Mouse (Mus musculus) midbrain, embryonic 11.5 days (tissue): ENCODE measurements around the gene Cbx3. TPM values are rescaled to one million over a fixed set of nuclear protein-coding genes. Genes with fewer than 3 reads are reported as not detected.

Source experiments
- ATAC-seq: fragments of 200-750 bp; cut with Nextera tagmentation; 2 replicates; pipeline ENCODE4 v1.8.0; 2017; ENCODE audit warnings: moderate TSS enrichment, moderate library complexity; ENCODE audit not compliant: low FRiP score
- DNase-seq: peaks from one replicate; pipeline ENCODE4 v3.0.0; 2015; ENCODE audit warnings: low spot score; ENCODE audit errors: missing footprints
- H3K27ac ChIP-seq: fragments of 300-500 bp; sonication (generic); 2 replicates; pipeline ENCODE4 v1.5.1; 2014; ENCODE audit warnings: low read depth, low read length
- H3K27me3 ChIP-seq: fragments of 300-500 bp; sonication (generic); 2 replicates; pipeline ENCODE4 v1.6.1; 2014; ENCODE audit warnings: mild to moderate bottlenecking, low read length, moderate library complexity, mixed read lengths; ENCODE audit not compliant: control insufficient read depth, insufficient read depth
- H3K36me3 ChIP-seq: fragments of 300-500 bp; sonication (generic); 2 replicates; pipeline ENCODE4 v1.6.1; 2014; ENCODE audit warnings: mild to moderate bottlenecking, low read length, moderate library complexity, mixed read lengths; ENCODE audit not compliant: control insufficient read depth, insufficient read depth
- H3K4me1 ChIP-seq: fragments of 300-500 bp; sonication (generic); 2 replicates; pipeline ENCODE4 v1.6.1; 2014; ENCODE audit warnings: low read length; ENCODE audit not compliant: control insufficient read depth, insufficient read depth
- H3K4me2 ChIP-seq: fragments of 300-500 bp; sonication (generic); 2 replicates; pipeline ENCODE4 v1.6.1; 2014; ENCODE audit warnings: mild to moderate bottlenecking, moderate library complexity
- H3K4me3 ChIP-seq: fragments of 300-500 bp; sonication (generic); 2 replicates; pipeline ENCODE4 v1.5.1; 2014; ENCODE audit warnings: low read depth, low read length
- H3K9ac ChIP-seq: fragments of 300-500 bp; sonication (generic); 2 replicates; pipeline ENCODE4 v1.6.1; 2014; ENCODE audit warnings: low read length
- H3K9me3 ChIP-seq: fragments of 300-500 bp; sonication (generic); 2 replicates; pipeline ENCODE4 v1.6.1; 2016; ENCODE audit warnings: low read length; ENCODE audit not compliant: control insufficient read depth
- WGBS: fragments of 180-500 bp; shearing (Covaris S2); extraction: QIAGEN DNeasy Blood & Tissue Kit; methylation state at CpG from one replicate; pipeline ENCODE4 v1.1.7; 2014; 5-methylcytosine and 5-hydroxymethylcytosine counted together
- polyA plus RNA-seq: library from polyadenylated mRNA; unstranded; fragments of >200 nt; fragmentation: Nextera tagmentation; extraction: Ambion mirVana; gene quantifications from 2 replicates; pipeline ENCODE4 v1.2.1, GENCODE M21; 2014

The Cbx3 gene
- polyA plus RNA-seq, 1 experiment from 2014 or later: 757 TPM

DNA sequence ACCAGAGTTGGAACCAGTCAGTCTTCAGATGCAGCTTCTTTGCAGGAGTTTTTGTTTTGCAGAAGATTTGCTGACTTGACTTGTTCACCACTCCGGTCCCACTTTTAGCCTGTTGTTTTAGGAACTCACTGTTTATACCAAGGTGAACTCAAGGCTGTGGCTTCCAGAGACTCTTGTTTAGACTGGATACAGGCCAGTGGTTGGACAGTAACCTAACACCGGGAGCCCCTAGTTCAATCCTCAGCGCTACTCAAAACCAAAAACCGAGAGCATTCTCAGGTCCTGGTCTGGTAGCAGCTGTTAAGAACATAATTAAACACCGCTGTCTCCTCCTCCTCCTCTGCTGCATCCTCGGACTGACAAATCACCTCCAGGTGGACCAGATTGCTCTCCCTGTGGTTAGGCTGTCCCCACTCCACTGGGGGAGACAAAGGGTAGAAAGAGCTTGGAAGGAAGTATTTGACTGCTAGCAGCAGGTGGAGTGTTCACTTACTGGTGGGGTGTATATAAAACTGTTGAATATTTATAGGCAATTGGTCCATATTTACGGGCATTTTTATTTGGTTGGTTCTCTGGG is 17.1 kb upstream of the Cbx3 start:
- no peak overlapping the region for H3K4me3 ChIP-seq
- no peaks in the 10 kb centered on the region for H3K9me3 ChIP-seq
- WGBS: 75% methylated on average over 7 of the region's 7 CpGs
- ATAC-seq (no peak), DNase-seq (no peak)
- H3K4me1 ChIP-seq: no peaks in the 10 kb centered on the region
- H3K36me3 ChIP-seq: no peaks in the 10 kb centered on the region
- H3K9ac ChIP-seq: no peak overlapping the region
- H3K27me3 ChIP-seq: no peaks in the 10 kb centered on the region
- no peak overlapping the region for H3K4me2 ChIP-seq
- H3K27ac ChIP-seq: no peak overlapping the region

DNA sequence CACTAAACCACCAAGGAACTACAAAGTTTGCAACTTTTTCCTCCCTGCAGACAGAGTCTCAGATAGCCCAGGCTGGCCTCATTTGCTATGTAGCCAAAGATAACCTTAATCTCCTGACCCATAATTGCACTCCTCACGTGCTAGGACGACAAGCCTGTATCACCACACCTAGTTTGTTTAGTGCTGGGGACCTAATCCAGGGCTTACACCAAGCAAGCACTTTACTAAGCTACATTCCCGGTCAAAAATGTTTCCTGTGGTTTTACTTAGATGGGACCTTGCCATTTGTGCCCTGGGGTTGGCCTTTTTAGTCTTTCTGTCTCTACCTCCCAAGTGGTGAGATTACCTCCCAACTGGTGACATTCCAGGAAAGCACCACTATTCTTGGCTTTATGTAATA is 15.2 kb upstream of the Cbx3 start:
- Histone ChIP-seq H3K27me3 (no peaks in the 10 kb centered on the region), H3K36me3 (peaks cover 2% of the 10 kb centered on the region; the same call in 1 of the 2 replicates), H3K4me3 (no peak overlapping the region), H3K4me1 (no peaks in the 10 kb centered on the region), H3K9ac (no peak overlapping the region), H3K4me2 (no peak overlapping the region), H3K27ac (no peak overlapping the region), H3K9me3 (no peaks in the 10 kb centered on the region)
- ATAC-seq (no peak), DNase-seq (no peak)
- WGBS: 68% methylated on average over 3 of the region's 3 CpGs

DNA sequence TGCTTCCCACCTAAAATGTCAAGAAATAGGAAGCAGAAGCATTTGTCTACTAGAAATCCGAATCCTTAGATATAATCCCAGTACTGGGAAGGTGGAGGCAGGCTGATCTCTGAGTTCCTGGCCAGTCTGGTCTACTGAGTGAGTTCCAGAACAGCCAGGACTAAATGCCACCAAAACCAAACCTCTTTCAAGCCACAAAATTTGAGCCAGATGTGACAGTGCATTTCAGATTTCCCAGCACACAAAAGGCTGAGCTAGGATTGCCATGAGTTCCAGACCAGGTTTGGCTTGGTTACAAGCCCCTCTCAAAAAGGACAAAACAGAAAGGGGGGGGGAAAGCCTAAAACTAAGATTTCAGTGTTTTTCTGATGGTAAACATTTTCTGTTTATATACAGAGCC is 14.0 kb upstream of the Cbx3 start:
- 77% methylated on average over 1 of the region's 1 CpGs for whole genome bisulfite sequencing
- no peak overlapping the region for H3K9ac ChIP-seq
- H3K27me3 ChIP-seq: no peaks in the 10 kb centered on the region
- H3K36me3 ChIP-seq: peaks cover 7% of the 10 kb centered on the region; the same call in 1 of the 2 replicates
- H3K4me3 ChIP-seq: no peak overlapping the region
- no peak overlapping the region for H3K27ac ChIP-seq
- H3K4me2 ChIP-seq: no peak overlapping the region
- ATAC-seq (no peak), DNase-seq (no peak)
- H3K9me3 ChIP-seq: no peaks in the 10 kb centered on the region
- H3K4me1 ChIP-seq: no peaks in the 10 kb centered on the region

DNA sequence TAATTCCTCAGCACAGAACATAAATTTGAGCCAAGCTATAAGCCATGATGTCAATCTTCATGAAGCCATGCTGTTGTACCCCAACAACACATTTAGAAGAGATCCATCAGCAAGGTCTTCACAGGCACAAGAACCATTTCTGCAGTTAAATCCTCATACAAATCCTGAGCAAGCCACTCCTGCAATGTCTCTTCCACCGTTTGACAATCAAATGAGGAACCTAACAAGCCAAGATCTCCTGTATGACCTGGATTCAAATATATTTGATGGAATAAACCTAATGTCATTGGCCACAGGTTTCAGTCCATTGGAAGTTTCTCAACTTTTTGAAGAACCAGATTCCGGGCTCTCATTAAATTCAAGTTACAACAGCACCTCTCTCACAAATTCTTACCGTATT is 12.9 kb upstream of the Cbx3 start:
- no peak for ATAC-seq
- H3K27me3 ChIP-seq: no peaks in the 10 kb centered on the region
- H3K4me1 ChIP-seq: no peaks in the 10 kb centered on the region
- peaks cover 14% of the 10 kb centered on the region; the same call in 1 of the 2 replicates for H3K36me3 ChIP-seq
- H3K9ac ChIP-seq: no peak overlapping the region
- H3K9me3 ChIP-seq: no peaks in the 10 kb centered on the region
- WGBS: 83% methylated on average over 3 of the region's 3 CpGs
- no peak for DNase-seq
- H3K4me3 ChIP-seq: no peak overlapping the region
- no peak overlapping the region for H3K27ac ChIP-seq
- no peak overlapping the region for H3K4me2 ChIP-seq

DNA sequence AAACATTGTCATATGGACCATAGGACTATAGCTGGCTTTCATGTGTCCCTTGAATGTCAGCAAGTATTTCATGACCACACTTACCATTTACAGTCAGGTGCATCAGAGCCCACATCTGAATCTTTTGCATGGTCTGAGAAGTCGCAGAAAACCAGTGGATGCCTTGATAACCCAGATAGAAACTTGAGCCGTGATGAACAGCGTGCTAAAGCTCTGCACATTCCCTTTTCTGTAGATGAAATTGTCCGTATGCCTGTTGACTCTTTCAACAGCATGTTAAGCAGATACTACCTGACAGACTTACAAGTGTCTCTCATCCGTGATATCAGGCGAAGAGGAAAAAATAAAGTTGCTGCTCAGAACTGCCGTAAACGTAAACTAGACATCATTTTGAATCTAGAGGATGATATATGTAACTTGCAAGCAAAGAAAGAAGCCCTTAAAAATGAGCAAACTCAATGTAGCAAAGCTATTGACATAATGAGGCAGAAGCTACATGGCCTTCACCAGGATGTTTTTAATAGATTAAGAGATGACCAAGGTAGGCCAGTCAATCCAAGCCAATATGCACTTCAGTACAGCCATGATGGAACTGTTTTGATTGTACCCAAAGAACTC is 12.3 kb upstream of the Cbx3 start:
- no peak for ATAC-seq
- WGBS: 85% methylated on average over 8 of the region's 8 CpGs
- Histone ChIP-seq H3K9me3 (no peaks in the 10 kb centered on the region), H3K4me2 (no peak overlapping the region), H3K4me3 (no peak overlapping the region), H3K27me3 (no peaks in the 10 kb centered on the region), H3K4me1 (no peaks in the 10 kb centered on the region), H3K36me3 (peaks cover 14% of the 10 kb centered on the region; the same call in 1 of the 2 replicates), H3K9ac (no peak overlapping the region), H3K27ac (no peak overlapping the region)
- no peak for DNase-seq

DNA sequence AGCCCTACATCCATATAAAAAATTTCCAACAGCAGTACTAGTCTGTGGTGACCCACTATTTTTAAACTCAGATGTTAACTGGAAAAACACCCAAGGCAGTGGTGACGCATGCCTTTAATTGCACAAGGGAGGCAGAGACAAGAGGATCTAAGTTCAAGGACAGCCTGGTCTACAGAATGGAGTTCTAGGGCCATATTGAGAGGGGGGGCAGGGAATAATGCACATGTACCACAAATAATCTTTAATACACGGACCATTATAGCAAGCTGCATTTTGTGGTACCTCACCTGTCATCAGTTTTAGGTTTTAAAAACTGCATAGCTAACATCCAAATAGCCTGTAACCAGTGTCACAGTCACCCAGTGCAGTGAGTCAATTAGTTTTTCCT is 11.2 kb upstream of the Cbx3 start:
- H3K4me3 ChIP-seq: no peak overlapping the region
- no peak overlapping the region for H3K9ac ChIP-seq
- no peaks in the 10 kb centered on the region for H3K4me1 ChIP-seq
- H3K9me3 ChIP-seq: no peaks in the 10 kb centered on the region
- no peak overlapping the region for H3K4me2 ChIP-seq
- 45% methylated on average over 2 of the region's 2 CpGs for WGBS
- no peak for DNase-seq
- H3K27me3 ChIP-seq: no peaks in the 10 kb centered on the region
- peaks cover 21% of the 10 kb centered on the region for H3K36me3 ChIP-seq
- peak; percentile 43; the same call in 1 of the 2 replicates for ATAC-seq
- no peak overlapping the region for H3K27ac ChIP-seq

DNA sequence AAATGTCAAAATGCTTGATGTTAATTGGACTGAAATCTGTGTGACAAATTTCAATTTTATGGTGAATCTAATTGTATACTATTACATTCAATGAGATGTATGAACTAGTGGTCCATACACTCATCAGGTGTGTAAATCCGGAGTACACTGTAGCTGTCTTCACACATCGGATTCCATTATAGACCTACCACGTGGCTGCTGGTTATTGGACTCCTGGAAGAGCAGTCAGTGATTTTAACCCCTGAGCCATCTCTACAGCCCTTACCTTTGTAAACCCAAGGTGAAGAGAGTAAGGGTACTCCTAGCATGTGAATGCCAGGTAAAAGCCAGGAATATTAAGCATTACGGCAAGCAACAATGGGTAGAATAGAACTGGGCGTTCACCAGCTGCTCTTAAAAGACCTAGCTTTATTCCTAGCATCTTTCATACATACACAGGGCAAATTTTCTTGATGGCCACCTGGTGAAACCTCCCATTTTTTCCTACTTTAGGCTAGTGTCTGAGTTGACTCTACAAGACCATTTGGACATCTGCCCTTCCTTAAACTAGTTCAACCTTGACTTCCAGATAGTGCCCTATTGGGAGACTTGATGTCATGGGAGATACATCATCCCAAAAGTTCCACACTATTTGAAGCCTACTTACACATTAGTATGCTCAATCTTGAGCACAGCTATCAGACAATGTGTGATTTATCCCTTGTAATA is 10.7 kb upstream of the Cbx3 start:
- Histone ChIP-seq H3K4me2 (no peak overlapping the region), H3K4me1 (no peaks in the 10 kb centered on the region), H3K9ac (no peak overlapping the region), H3K27ac (no peak overlapping the region), H3K9me3 (no peaks in the 10 kb centered on the region), H3K4me3 (no peak overlapping the region), H3K27me3 (no peaks in the 10 kb centered on the region), H3K36me3 (peaks cover 24% of the 10 kb centered on the region)
- DNase-seq (peak; percentile 96), ATAC-seq (peak; percentile 68)
- WGBS: 38% methylated on average over 5 of the region's 5 CpGs

DNA sequence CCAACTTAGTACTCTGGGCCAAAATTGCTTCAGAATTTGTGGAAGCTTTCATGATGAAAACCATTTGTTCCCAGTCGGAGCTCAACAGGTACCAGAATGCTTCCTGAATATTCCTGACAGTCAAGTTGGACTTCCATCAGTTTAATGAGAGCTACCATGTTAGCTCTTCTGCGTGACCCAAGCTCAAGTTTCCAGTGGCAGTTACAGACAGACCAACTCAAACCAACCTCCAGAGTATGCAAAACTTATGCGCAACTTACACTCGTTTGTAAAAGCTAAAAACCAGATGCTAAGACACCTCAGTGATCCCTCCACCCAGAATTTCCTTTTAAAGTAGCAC is 10.2 kb upstream of the Cbx3 start:
- ATAC-seq (0 out of 2 replicates have a peak, but pooled peaks have one; percentile 12), DNase-seq (peak; percentile 94)
- WGBS: 82% methylated on average over 4 of the region's 4 CpGs
- no peaks in the 10 kb centered on the region for H3K27me3 ChIP-seq
- H3K4me3 ChIP-seq: no peak overlapping the region
- H3K4me2 ChIP-seq: no peak overlapping the region
- no peak overlapping the region for H3K9ac ChIP-seq
- H3K9me3 ChIP-seq: no peaks in the 10 kb centered on the region
- H3K4me1 ChIP-seq: no peaks in the 10 kb centered on the region
- no peak overlapping the region for H3K27ac ChIP-seq
- peaks cover 24% of the 10 kb centered on the region for H3K36me3 ChIP-seq

DNA sequence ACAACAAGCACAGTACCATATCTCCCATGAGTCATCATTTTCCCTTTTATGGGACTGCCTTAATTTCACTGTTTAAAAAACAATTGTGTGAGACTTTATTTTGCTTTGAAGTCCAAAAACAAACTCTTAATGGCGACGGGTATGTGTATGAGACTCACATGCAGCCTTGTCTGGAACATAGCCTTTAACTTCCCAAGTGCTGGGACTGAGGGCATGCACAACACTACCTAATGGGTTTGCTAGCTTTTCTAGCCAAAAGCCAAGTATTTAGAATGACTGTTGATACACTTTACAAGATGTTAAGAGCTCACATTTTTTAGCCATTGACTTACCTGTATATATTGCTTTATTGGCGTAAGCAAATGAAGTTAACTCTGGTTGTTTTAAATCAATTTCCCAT is 9.8 kb upstream of the Cbx3 start:
- no peak overlapping the region for H3K4me2 ChIP-seq
- no peaks in the 10 kb centered on the region for H3K9me3 ChIP-seq
- DNase-seq (peak; percentile 91), ATAC-seq (no peak)
- no peaks in the 10 kb centered on the region for H3K27me3 ChIP-seq
- WGBS: 77% methylated on average over 3 of the region's 3 CpGs
- H3K4me1 ChIP-seq: no peaks in the 10 kb centered on the region
- no peak overlapping the region for H3K9ac ChIP-seq
- no peak overlapping the region for H3K4me3 ChIP-seq
- no peak overlapping the region for H3K27ac ChIP-seq
- H3K36me3 ChIP-seq: peaks cover 24% of the 10 kb centered on the region
